Mouse (Mus musculus) kidney, adult 2 months (tissue): ENCODE data around the gene Abcc2.

Experiments used
- CTCF ChIP-seq: fragments of 200-500 bp; conservative IDR thresholded peaks from 2 replicates; pipeline ENCODE4 v1.5.1; 2011; ENCODE audit warnings: low read depth, mild to moderate bottlenecking, control low read depth, low read length, moderate library complexity, mixed read lengths; ENCODE audit not compliant: insufficient read depth, insufficient read length
- POLR2A ChIP-seq: fragments of 200-500 bp; IDR thresholded peaks from one replicate; pipeline ENCODE4 v1.6.1; 2011; ENCODE audit warnings: low read depth, low read length, control low read depth

DNA sequence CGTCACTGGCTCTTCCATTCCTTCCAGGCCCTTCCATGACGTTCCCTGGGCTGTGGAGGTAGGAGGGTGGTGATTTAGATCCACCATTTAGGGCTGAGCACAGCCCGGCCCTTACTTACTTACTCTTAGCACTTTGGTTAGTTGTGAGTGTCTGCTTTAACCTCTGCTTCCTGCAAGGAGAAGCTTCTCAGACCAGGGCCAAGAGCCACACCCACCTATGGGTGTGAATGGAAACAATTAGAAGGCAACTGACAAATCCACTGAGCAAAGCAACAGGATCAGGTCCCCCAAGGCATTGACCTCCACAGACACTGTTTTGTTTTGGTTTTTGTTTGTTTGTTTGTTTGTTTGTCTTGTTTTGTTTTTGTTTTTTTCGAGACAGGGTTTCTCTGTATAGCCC lies 27.3 kb downstream of the Abcc2 start:
- TF ChIP-seq POLR2A, result no peak
- no peak for TF ChIP-seq CTCF
